Mouse (Mus musculus) gastrocnemius, postnatal 25 days (tissue): ENCODE data around the gene Exosc8. TPM values are rescaled to one million over a fixed set of nuclear protein-coding genes. Genes with fewer than 3 reads are reported as not detected.
"Not testable (repeated sequence)": the region's sequence is repeated elsewhere in the genome, so short reads cannot be mapped to it uniquely, and the experiment has no call there.

ENCODE experiments used
- DNase-seq: peaks from one replicate; pipeline ENCODE4 v3.0.0; 2022
- long read RNA-seq, 2 experiments: library from polyadenylated mRNA; stranded (forward); transcript quantifications; one replicate each; pipeline ENCODE4 v2.0.0; 2021
- total RNA-seq, 2 experiments: library from RNA; stranded (reverse); gene quantifications; 1 replicate in 1 of 2; 2 replicates in 1 of 2; pipeline ENCODE4 v1.2.3; 2021

Exosc8 gene
- 1 to 10 TPM; 8.9 to 9.8 TPM for total RNA-seq
- long read RNA-seq, experiment 1, transcript Exosc8-201 (11 exons, 1,300 nt) = major isoform, 15 of 20 reads
- long read RNA-seq, experiment 1, partial matches to known transcripts = 3 of 20 reads
- long read RNA-seq, experiment 1, other reads (novel, unspliced or antisense) = 2 of 20 reads
- long read RNA-seq, experiment 2, transcript Exosc8-201 (11 exons, 1,300 nt) = major isoform, 8 of 10 reads
- long read RNA-seq, experiment 2, partial matches to known transcripts = 0 of 10 reads
- long read RNA-seq, experiment 2, other reads (novel, unspliced or antisense) = 2 of 10 reads

DNA sequence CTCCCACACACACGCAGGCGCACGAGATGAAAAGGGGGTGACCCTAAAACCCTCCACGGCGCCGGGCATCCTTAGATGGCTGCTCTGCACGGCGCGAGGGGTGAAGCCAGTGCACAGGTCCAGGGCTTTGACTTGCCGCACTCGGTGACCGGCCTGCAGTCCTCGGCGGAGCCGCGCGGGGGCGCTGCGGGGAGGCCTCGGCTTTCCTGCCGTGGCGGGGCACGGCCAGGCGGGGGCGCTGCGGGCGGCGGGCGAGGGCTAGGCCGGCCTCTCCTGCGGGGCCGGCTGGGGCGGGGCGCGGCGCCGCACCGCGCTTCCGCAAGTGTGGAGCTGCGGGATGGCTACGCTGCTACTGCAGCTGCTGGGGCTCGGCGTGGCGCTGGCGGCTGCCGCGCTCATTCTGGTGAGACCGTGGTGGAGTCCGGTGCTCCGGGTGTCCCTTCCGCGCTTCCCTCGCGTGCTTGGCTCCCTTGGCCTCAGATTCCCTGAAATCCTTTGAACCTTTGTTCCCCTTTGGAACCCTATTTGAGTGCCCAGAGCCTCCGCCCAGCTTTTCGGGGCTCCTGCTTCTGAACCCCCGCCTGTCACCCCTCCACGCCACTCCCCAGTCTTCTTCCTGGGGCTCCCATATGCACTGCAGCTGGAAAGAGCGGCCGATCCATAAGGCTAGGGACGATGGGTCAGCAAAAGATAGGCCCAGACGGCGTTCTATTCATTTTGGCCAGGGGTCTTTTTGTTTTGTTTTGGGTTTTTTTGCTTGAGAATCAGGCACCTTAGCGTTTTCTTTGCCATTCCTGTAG is at the start of gene Exosc8, which contains the start of gene Alg5:
Gene Exosc8 (minus strand): TSS at position 147 of the 800 bp plus-strand sequence.
Gene Alg5 (plus strand): TSS at position 293 of the 800 bp plus-strand sequence.
- DNase-seq = peak; percentile 87

DNA sequence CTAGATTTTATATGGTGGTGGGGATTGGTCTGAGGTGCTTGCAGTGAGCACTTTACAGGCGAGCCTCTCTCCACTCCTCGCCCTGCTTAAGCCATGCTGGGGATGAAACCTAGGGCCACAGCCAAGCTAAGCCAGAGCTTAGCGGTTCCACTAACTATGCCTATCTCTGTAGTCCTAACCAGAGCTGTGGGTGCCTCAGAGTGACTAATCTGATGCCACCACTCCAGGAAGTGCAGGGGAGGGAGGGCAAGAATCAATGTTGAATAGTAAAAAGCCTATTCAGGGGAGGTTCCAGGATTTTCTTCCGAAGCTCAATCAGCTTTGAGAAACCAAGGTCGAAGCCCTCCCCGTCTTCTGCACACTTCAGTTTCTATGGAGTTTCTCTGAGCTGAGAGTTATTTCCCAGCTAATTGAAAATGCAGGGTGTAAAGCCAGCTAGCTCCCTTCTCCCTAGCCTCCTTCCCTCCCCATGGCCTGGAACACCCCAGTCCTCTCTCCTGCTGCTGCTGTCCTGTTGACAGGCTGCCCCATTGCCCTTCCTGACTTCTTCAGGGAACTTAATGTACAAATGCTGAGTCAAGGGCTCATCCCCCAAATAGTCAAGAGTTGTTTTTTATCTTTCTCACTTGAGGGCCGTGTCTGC is 40.9 kb upstream of the Exosc8 start:
- DNase-seq = no peak

DNA sequence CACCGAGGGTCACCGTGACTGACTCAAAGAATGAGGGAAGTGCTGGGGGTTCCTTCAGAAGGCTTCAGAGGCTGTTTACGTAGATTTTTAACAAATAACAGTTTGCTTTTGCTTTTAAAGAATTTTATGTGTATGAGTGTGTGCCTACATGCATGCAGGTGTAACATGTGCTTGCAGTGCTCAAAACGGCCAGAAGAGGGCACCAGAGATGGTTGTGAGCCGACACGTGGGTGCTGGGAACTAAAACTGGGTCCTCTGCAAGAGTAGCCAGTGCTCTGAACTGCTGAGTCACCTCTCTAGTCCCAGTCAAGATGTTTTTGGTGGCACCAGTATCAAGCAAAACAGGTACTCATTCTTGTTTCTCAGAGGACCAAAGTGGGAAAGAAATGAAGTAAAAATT is 38.4 kb upstream of the Exosc8 start:
- DNase-seq = no peak

DNA sequence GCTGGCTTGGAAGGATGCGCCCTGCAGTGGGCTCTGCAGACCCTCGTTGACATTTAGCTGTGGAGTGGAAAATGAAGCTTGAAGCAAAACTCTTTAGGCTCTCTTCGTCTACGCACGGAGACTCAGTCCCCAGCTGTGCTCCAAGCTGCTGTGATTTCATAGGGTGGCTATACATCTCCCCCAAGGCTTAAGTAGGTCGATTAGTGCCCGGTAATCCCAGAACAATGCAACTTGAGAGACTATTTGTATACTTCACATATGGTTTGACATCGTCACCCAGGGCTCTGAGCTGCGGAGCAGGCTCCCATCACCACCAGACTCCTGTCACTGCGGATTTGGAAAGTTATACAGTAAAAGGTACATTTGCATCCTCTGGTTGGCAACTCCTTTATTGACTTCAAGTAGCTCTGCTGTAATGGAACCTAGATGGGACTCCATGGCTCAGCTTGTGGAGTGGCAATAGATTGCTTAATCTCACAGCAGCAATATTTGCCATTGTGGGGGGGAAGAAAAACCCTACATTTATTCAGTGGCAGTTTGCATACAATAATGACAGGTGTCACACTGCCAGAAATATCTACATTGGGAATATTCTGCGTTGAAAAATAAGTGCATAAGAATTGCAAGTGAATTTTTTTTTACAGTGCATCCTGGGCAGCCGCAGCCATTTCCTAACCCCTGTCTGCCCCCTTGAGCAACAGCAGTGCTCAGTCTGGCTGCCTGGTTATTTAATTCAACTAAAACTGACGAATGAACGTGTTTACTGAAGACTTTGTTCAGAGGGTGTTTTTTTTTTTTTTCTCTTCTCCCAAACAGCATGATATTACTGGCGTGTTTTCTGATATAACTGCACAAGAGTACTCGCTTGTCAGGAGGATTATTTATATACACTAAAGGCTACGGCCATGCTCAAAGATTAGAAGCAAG is 34.4 kb upstream of the Exosc8 start:
- no peak for DNase-seq

DNA sequence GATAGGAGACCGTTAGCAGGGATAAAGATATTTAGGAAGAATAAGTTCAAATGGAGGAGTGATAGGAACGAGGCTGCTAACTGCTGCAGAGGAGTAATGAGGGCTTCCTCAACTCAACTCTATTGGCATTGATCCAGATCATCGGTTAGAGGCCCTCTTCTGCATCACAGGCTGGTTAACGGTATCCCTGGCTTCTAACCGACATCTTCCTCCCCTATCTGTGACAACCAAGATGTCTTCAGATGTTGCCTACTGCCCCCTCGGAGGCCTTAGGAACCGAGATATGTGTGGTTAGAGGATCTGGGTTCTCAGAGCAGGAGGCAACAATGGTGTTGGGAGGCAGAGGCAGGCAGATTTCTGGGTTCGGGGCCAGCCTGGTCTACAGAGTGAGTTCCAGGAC is 33.4 kb upstream of the Exosc8 start:
- no peak for DNase-seq

DNA sequence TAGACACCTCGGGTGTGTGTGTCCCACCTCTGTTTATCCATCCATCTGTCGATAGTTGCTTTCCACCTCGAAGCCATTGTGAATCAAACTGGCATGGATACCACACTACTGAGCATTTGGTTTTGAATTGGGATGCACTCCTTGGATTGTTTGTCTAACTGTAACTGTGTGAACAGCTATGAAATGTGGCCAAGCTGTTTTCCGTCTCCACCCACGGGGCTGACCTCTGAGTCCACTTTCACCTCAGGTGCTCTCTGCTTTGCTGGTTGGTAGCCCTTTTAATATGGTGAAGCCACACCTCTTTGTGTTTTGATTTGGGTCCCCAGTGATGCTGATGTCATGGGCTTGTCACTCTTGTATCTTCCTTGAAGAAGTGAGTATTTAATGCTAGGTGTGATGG is 31.6 kb upstream of the Exosc8 start:
- no peak for DNase-seq

DNA sequence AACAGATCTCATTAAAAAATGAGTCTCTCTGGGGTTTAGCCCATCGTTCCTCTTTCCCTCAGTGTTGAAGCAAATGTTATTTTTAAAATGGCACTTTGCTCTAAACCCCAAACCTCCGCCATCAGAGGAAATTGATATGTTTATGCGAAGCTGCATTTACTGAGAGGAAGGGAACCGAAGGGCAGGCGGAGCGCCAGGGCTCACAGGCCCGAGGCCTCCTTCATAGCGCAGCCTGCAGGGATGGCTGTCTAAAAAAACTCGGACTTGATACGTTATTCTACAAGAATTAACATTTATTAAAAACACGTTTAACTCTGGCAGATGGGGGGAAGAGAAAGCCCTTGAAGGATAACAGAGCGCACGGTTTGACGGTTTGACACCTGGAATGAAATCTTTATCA is 30.8 kb upstream of the Exosc8 start:
- no peak for DNase-seq

DNA sequence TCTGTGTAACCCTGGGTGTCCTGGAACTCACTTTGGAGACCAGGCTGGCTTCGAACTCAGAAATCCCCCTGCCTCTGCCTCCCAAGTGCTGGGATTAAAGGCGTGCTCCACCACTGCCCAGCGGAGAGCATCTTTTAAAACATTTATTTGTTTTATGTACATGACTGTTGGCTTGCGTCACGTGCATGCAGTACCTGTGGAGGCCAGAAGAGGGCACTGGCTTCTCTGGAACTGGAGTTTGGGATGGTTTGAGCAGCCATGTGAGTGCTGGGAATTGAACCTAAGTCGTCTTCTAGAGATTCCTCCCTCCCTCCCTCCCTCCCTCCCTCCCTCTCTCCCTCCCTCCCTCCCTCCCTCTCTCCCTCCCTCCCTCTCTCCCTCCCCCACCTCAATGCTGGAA is 30.3 kb upstream of the Exosc8 start:
- DNase-seq = not testable (repeated sequence)

DNA sequence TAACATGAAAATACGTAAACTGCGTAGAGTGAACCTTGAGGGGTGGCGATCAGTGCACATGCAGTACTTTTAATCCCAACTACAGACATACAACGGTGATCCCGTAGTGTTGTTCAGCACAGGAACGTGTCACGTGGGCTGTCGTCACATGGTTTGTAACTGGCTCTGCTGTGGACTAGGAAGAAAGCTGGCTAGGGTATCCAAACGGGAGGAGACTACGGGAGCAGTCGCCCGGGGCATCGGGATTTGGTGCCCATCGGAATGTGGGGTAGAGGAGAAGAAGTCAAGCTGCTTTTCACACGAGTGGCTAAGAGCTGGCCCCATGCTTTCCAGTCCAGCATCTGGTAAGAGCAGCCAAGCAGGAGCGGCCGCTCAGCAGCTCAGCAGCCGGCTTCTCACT is 29.2 kb upstream of the Exosc8 start:
- DNase-seq = peak; percentile 10

DNA sequence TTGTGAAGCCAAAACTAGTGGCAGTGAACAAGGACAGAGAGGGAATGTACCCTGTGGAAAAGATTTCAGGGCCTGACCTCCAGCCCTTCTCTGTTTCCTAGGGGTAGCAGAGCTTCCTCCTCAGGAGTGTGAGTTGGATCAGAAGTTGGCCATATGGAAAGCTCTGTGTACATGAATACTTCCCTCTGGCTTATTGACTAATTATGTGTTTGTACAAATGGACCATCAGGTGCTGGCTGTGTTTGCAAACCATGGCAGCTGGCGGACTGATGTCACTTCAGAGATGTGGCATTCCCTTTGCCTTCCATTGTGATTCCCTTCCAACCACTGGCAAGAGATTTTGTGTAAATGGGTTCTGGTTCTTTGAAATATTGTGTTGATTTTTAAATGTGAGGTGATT is 26.1 kb upstream of the Exosc8 start:
- DNase-seq = no peak

DNA sequence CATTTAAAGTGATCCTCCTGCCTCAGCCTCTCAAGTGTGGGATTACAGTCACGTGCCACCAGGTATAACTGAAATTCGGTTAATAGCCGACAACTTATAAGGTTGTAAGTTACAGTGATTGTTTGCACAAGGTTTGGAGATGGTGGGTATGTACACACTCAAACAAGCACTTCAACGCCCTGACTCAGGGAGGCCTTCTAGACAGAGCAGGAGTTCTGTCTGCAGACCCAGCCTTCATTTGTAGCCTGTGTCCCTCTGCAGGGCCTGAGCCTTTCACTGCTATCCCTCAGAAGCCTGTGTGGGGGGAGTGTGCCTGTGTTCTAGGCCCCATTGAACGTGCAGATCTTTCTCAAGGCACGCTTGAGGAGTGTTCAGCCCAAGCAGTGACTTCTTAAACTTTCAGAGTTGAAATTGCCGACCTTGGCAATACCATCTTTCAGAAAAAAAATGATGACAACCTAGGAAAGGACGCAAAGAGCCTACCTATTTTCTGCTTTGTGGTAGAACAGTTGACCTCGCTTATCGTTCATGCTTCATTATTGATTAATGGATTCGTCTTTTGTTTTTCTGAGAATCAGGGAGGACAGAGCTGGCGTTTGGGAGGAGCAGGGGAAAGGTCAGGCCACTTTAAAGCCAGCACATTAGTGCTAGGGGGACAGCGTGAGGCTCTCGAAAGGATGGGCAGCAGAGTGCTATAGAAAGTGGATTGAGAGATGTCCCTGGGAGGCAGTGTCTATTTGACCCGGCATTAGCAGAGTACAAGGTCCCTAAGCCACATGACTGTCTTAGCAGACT is 25.3 kb upstream of the Exosc8 start:
- DNase-seq = no peak

DNA sequence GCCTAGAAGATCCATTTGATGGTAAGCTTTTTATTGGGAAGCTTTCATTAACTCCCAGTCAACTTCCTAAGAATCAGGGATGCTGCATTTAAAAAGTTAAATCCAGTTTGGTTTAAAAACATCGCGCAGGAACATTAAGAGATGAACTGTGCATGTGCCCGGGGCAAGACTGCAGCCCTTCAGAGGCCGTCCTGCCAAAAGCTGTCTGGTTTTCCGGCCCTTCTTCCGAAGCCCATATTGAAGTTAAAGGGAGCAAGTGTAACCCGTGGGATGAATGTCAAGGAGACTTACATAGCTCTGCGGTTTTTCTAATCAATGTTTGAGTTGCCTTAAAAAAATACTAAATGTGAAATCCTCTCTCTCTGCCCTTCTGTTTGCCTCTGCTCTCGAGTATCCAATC is 24.0 kb upstream of the Exosc8 start:
- DNase-seq = no peak

DNA sequence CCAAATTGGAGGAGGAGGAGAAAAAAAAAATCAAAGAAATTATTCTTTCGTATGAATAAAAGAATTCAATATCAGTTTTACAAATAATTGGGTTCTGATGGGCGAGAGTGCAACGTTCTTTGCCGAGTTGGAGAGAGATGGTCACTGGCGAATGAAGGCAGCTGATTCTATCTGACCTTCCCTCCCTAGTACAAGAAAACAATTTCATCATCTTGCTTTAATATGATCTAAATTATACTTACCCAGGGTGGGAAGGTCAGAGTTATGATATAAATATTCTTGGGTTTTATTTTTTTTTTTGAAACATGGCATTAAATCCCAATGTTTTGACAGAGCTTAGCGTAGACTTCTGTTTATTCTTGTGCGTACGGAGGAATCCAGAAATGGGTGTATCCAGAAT is 22.3 kb upstream of the Exosc8 start:
- no peak for DNase-seq

DNA sequence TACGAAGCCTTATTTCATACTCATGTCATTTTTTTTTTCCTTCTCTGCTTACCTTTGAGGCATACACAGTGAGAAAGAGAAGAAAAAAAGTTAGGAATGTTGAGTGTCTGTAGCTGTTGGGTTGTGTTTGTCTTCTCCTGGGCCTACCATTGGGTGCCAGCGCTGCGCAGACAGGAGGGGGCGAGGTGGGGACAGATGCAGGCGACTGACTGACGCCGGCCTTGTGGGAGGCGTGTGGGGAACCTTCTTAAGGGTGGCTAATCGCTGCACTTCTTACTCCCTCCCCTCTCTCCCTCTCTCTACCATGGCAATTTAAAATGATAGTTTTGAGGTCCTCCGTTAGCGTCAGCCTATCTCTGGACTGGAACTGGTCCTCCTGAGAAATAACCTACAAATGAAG is 20.9 kb upstream of the Exosc8 start:
- DNase-seq = no peak

DNA sequence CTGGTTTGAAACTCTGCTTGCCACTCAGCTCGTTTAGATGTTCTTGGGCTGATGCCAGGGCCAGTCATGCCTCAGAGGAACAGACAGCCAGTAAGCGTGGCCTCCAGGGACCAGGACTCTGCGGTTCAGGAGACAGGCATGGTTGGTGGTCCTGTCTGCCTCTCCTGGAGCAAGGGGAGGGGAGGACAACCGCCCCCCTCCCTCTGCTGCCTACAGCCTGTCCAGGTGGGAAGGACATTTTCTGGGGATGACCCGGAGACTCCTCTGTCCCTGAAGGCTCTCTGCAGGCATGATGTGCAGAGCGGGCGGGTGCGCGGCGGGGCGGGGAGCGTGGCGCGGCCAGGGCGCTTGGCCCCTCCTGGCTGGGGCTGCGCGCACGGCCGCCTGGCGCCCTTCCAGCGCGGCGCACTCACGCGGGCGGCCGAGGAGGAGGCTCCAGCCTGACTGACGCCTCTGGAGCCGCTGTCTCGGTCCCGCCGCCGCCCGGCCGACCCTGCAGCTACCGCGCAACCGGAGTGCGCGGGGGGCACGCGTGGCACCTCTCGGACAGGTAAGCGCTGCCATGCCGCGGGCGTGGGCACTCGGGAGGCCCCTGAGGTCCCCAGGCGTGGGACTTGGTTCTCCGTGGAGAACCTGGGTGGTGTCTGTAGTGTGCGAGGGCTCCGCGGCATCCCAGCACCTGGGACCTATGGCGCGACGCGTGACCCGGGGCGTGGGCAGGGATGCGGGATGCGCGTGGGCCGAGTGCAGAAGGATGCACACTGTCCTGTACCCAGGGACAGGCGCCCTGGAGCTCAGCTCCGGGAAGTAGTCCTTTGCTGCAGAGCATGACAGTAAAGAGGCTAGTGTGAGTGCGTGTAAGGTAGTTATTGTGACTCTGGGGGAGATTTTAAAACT is 20.2 kb upstream of the Exosc8 start, which contains the start of gene Smad9:
Gene Smad9 (plus strand): TSS at position 438 of the 897 bp plus-strand sequence.
- peak; percentile 37 for DNase-seq

DNA sequence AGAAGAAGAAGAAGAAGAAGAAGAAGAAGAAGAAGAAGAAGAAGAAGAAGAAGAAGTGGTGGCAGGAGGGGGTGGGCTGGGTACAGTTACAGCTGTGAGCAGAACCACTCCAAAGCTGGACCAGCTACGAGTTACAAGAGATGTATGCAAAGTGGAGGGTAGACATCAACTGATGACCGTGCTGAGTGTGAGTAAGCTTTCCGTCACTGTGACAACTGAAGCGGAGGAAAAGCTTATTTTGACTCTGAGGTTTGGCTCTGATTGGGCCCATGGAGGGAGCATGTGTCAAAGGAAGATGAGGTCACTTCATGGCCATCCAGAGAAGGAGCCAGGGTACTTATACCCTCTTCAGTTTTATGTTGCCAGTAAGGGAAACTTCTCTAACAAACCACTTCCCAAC is 18.2 kb upstream of the Exosc8 start:
- DNase-seq = no peak

DNA sequence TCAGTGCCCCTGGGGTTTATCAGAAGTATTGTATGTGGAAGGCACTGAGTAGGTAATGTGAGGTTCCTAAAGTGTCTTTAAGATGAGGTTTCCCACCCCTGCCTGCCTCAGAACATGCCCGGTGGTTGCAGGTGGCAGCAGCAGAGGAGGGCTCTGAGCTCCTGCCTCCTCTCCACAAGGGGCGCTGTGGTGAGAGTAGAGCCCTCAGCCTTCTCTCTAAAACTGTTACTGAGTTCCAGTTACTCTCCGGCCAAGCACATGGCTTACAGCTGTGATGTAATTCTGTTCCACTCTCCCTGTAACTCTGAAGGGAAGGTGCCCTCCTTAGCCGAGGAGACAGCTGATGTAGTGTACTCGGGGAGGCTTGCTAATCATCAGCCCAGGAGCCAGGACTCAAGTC is 10.6 kb upstream of the Exosc8 start:
- DNase-seq = no peak

DNA sequence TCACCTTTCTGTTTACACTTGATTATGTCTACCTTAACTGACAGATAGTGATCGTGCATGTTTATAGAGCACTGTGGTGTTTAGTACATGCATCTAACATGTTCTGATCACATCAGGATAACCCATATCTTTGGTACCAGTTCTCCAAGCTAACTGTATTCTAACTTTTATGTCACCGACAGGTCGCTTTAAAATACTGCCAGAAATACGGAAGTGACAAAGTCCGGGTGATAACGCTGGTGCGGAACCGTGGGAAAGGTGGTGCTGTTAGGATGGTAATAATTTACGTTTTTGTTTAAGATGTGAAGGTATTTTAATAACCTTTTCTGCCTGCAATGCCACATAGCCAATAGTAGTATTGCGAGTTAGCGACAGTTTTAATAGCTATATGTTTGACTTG is 6.8 kb upstream of the Exosc8 start:
- DNase-seq = no peak

DNA sequence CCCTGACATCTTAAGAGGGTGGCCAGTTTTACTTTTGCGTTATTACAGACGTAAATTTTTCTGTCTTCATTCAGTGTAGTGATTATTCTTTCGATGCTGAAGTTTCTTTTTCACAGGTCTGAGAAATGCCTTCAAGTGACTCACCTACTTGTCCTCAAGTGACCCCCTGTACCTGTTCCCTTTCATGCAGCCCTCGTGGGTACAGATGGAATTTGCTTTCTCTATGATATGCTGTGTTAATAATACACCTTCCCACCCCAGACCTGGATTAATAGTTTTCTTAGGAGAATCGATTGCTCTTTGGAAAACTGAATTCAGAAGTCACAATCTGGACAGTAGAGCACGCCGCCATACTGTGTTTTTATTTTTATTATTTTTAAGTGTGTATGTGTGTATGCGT is 2.1 kb upstream of the Exosc8 start:
- DNase-seq = no peak
